Mouse (Mus musculus) cortical plate, adult 2 months (tissue): ENCODE measurements around the gene Creld1.

Experiments used
- CTCF ChIP-seq: fragments of 200-500 bp; IDR thresholded peaks from 2 replicates; pipeline ENCODE4 v1.5.1; 2011; ENCODE audit warnings: mild to moderate bottlenecking, control low read depth, low read length; ENCODE audit not compliant: insufficient read depth; ENCODE audit errors: extremely low read depth
- POLR2A ChIP-seq: fragments of 200-500 bp; IDR thresholded peaks from 2 replicates; pipeline ENCODE4 v1.6.1; 2011; ENCODE audit warnings: mild to moderate bottlenecking, low read length, control low read depth; ENCODE audit not compliant: insufficient read depth; ENCODE audit errors: extremely low read depth

DNA sequence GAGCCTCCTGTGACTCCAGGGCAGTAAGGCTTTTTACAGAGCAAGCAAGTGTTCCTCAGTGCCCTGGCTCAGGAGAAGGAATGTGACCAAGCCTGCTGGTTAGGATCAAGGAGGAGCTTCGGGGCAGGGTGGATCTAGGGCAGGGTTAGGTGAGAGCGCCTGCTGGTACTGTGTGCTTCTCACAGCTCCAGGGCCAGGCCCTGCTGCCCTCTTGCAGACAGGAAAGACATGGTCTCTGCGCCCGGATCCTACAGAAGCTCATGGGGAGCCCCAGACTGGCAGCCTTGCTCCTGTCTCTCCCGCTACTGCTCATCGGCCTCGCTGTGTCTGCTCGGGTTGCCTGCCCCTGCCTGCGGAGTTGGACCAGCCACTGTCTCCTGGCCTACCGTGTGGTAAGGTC lies 24.5 kb upstream of the Creld1 start:
- TF ChIP-seq CTCF (no peak), POLR2A (no peak)
